Mouse (Mus musculus) brain, embryonic 14.5 days (tissue): Measurements from ENCODE around the gene Pan3.

Experiments used
- CTCF ChIP-seq: fragments of 200-500 bp; IDR thresholded peaks from 2 replicates; pipeline ENCODE4 v1.5.1; 2012; ENCODE audit warnings: inconsistent platforms, mild to moderate bottlenecking, moderate library complexity, borderline replicate concordance; ENCODE audit not compliant: insufficient read depth, insufficient read length; ENCODE audit errors: extremely low read depth
- POLR2A ChIP-seq: fragments of 200-500 bp; IDR thresholded peaks from 2 replicates; pipeline ENCODE4 v1.6.1; 2012; ENCODE audit warnings: mild to moderate bottlenecking, inconsistent platforms, borderline replicate concordance; ENCODE audit not compliant: poor library complexity, insufficient read depth, insufficient read length, severe bottlenecking; ENCODE audit errors: extremely low read depth

- TF ChIP-seq POLR2A (no peak), CTCF (no peak)
Observed at GRCm38 (mm10) chr5:147573555-147573954, 143.6 kb downstream of the Pan3 start.
